Mouse (Mus musculus) hindlimb bud, embryonic 11.5 days (tissue): ENCODE data around the gene Wdr35.

Experiments
- DNase-seq: peaks from one replicate; pipeline ENCODE4 v3.0.0-alpha.2; 2012; ENCODE audit warnings: low read depth, low spot score; ENCODE audit errors: extremely low spot score

Wdr35 gene

GRCm38 (mm10) chr12:9048090-9048489 lies 74.4 kb downstream of the Wdr35 start:
- no peak for DNase-seq

DNA sequence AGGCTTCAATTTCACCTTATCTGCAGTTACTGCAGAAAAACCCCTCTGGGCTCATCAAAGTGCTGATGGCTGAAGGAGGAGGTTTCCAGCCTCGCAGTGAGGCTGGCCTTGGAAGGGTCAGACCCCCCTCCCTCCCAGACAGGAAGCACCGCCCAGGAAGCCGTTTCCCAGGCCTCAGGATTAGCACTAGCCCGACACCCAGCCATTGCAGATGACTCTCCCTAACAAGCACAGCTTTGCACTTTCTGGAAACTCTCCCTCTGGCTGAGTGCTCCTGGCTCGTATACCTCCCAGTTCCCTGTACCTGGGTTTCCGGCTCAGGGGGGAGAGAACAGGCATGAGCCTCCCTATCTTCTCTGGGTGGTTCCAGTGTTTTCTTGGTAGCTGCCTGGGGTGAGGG lies 77.1 kb downstream of the Wdr35 start:
- DNase-seq, result no peak

- DNase-seq, result peak; percentile 85
Measured at GRCm38 (mm10) chr12:9052075-9052829, 78.6 kb downstream of the Wdr35 start.

GRCm38 (mm10) chr12:9053345-9053744 lies 79.7 kb downstream of the Wdr35 start:
- DNase-seq, result no peak

- DNase-seq, result no peak
Measured at GRCm38 (mm10) chr12:9054012-9054411, 80.3 kb downstream of the Wdr35 start.

GRCm38 (mm10) chr12:9055269-9055668 lies 81.6 kb downstream of the Wdr35 start:
- no peak for DNase-seq

DNA sequence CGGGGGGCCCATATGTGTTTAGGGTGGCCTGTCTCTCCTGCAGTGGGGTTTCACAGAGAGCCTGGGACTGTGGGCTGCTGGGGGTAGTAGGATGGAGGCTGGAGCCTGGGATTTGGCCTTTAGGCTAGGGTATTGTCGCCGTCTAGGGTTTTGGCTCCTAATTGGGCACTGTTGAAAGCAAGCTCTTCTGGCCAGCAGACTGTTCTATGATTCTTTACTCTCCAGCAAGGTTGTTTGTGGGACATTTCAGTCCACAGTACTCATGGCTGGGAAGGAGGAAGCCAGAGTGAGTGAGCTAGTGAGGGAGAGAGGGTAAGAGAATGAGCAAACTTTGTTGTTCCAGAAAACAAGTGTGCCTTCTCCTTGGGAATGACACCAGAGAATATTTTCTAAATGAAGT lies 85.8 kb downstream of the Wdr35 start:
- no peak for DNase-seq

GRCm38 (mm10) chr12:9059965-9060364 lies 86.3 kb downstream of the Wdr35 start:
- DNase-seq, result no peak

GRCm38 (mm10) chr12:9063611-9064010 lies 89.9 kb downstream of the Wdr35 start:
- DNase-seq, result no peak

DNA sequence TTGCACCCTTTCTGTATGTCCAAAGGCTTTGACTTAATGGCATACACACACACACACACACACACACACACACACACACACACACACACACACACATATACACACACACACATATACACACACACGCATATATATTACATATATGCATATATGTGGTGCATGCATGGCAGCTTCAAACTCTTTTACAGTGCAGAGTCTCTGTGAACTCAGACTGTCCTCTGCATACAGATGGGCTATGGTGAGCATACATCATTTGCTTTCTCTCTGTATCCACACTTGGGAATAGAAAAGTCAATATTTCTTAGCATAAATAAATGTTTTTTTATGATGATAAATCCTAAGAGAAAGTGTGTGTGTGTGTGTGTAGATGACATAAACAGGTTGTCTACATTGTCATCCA lies 97.4 kb downstream of the Wdr35 start:
- no peak for DNase-seq

DNA sequence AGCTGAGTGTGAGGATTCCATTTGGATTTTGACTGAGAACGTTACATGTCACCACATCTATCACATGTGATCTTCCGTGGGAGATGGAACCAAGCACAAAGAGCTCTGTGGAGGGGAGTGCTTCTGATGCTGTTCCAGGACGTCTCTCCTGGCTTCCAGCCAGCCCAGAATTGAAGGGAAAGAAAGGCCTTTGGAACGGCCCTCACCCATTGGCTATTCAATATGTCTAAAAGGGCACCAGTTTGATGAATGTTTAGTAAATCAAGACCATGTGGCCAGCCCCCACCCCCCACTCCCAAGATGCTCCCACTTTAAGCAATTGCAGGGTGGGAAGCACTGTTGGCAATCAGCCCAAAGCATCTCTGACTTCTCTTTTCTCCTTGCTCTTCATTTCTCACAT lies 97.8 kb downstream of the Wdr35 start:
- DNase-seq, result no peak

DNA sequence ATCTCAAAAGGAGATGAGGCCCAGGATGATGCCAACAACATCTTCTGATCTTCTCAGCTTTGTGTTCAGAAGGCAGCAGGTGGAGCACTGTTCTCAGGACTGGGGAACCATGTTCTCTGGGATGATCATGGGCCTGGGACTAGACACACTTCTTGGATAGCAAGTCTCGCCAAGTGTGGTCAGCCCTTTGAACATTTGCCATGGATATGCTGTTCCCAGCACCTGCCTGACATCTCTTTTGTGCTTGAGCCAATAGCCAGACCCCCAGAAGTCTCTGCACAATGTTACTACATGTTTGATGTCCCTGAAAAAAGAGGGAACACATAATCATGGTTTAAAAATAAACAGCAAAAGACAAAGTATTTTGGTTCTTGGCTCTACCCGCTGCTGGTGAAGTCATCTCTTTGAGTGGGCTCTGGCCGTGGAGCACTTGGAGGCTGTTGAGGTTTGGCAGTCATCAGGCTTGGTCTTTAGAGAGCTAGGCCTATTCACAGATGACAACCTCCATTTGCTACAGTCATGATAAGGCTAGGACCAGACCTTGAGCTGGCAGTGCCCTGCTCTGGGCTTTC lies 103.9 kb downstream of the Wdr35 start:
- DNase-seq, result no peak
